Mouse (Mus musculus): ENCODE results near the gene Ccdc22. TPM values are rescaled to one million over a fixed set of nuclear protein-coding genes. Genes with fewer than 3 reads are reported as not detected.

Gene Ccdc22
- polyA plus RNA-seq, 1 experiment from 2014 or later, result 35.8 TPM

- H3K4me3 ChIP-seq, result no peak overlapping the region
- H3K36me3 ChIP-seq (replicated peaks), result no peaks in the 10 kb centered on the region
- no peaks in the 10 kb centered on the region for H3K27me3 ChIP-seq (ENCODE audit: poor library complexity, severe bottlenecking)
- 75% methylated on average over 7 of the region's 7 CpGs for WGBS
- H3K4me1 ChIP-seq, result peaks cover 20% of the 10 kb centered on the region
- no peak overlapping the region for H3K27ac ChIP-seq
- H3K9me3 ChIP-seq, result peaks cover 11% of the 10 kb centered on the region; the same call in 1 of the 2 replicates
- DNase-seq (ENCODE audit: extremely low spot score, low spot score), result no peak
Measured at GRCm38 (mm10) chrX:7570481-7571175, 34.7 kb downstream of the Ccdc22 start.

- peaks cover 7% of the 10 kb centered on the region for H3K4me1 ChIP-seq
- DNase-seq (ENCODE audit: extremely low spot score, low spot score), result no peak
- H3K4me3 ChIP-seq, result no peak overlapping the region
- H3K9me3 ChIP-seq, result no peaks in the 10 kb centered on the region
- WGBS, result 77% methylated on average over 9 of the region's 9 CpGs
- H3K36me3 ChIP-seq (replicated peaks), result no peaks in the 10 kb centered on the region
- H3K27me3 ChIP-seq (ENCODE audit: poor library complexity, severe bottlenecking), result no peaks in the 10 kb centered on the region
- H3K27ac ChIP-seq, result no peak overlapping the region
Measured at GRCm38 (mm10) chrX:7567491-7567890, 37.8 kb downstream of the Ccdc22 start.

GRCm38 (mm10) chrX:7566352-7566751 lies 39.0 kb downstream of the Ccdc22 start:
- peaks cover 4% of the 10 kb centered on the region; the same call in 1 of the 2 replicates for H3K4me1 ChIP-seq
- H3K4me3 ChIP-seq, result no peak overlapping the region
- H3K9me3 ChIP-seq, result no peaks in the 10 kb centered on the region
- WGBS, result 88% methylated on average over 6 of the region's 6 CpGs
- no peaks in the 10 kb centered on the region for H3K36me3 ChIP-seq (replicated peaks)
- no peaks in the 10 kb centered on the region for H3K27me3 ChIP-seq (ENCODE audit: poor library complexity, severe bottlenecking)
- no peak for DNase-seq (ENCODE audit: extremely low spot score, low spot score)
- H3K27ac ChIP-seq, result no peak overlapping the region

- DNase-seq (ENCODE audit: extremely low spot score, low spot score), result no peak
- no peak overlapping the region for H3K27ac ChIP-seq
- H3K27me3 ChIP-seq (ENCODE audit: poor library complexity, severe bottlenecking), result no peaks in the 10 kb centered on the region
- WGBS, result 27% methylated on average over 2 of the region's 2 CpGs
- H3K4me3 ChIP-seq, result no peak overlapping the region
- H3K9me3 ChIP-seq, result no peaks in the 10 kb centered on the region; the same call in 1 of the 2 replicates
- peaks cover 10% of the 10 kb centered on the region; the same call in 1 of the 2 replicates for H3K36me3 ChIP-seq (replicated peaks)
- no peaks in the 10 kb centered on the region for H3K4me1 ChIP-seq
Measured at GRCm38 (mm10) chrX:7563076-7563475, 42.2 kb downstream of the Ccdc22 start.

GRCm38 (mm10) chrX:7553474-7553873 lies 51.8 kb downstream of the Ccdc22 start:
- Histone ChIP-seq H3K27ac (no peak overlapping the region), H3K36me3 (replicated peaks) (no peaks in the 10 kb centered on the region), H3K4me1 (peaks cover 4% of the 10 kb centered on the region; the same call in 1 of the 2 replicates), H3K4me3 (no peak overlapping the region), H3K9me3 (no peaks in the 10 kb centered on the region), H3K27me3 (ENCODE audit: poor library complexity, severe bottlenecking) (no peaks in the 10 kb centered on the region)
- no peak for DNase-seq (ENCODE audit: extremely low spot score, low spot score)
- WGBS, result 93% methylated on average over 4 of the region's 4 CpGs

Other genes starting within 250 kb of the Ccdc22 start
- gene Usp27x, start 229.7 kb downstream of the Ccdc22 start, polyA plus RNA-seq (2016; fragmentation: Nextera tagmentation; extraction: Ambion mirVana), result 0.58 and 0.88 TPM in 2 replicates
- 0.09 TPM in 2 replicates for gene Foxp3, start 31.9 kb downstream of the Ccdc22 start, polyA plus RNA-seq (2016; fragmentation: Nextera tagmentation; extraction: Ambion mirVana)
- 1.3 and 1.6 TPM in 2 replicates for gene Ppp1r3f, start 31.2 kb downstream of the Ccdc22 start, polyA plus RNA-seq (2016; fragmentation: Nextera tagmentation; extraction: Ambion mirVana)
- 0.02 TPM in 1 of 2 replicates, not detected in the other for gene Cacna1f, start 1.6 kb upstream of the Ccdc22 start, polyA plus RNA-seq (2016; fragmentation: Nextera tagmentation; extraction: Ambion mirVana)
- 9.2 and 11.6 TPM in 2 replicates for gene Syp, start 33.0 kb upstream of the Ccdc22 start, polyA plus RNA-seq (2016; fragmentation: Nextera tagmentation; extraction: Ambion mirVana)
- 3.2 and 3.6 TPM in 2 replicates for gene Prickle3, start 51.7 kb upstream of the Ccdc22 start, polyA plus RNA-seq (2016; fragmentation: Nextera tagmentation; extraction: Ambion mirVana)
- gene Plp2, start 65.9 kb upstream of the Ccdc22 start, polyA plus RNA-seq (2016; fragmentation: Nextera tagmentation; extraction: Ambion mirVana), result 49.7 and 50.4 TPM in 2 replicates
- 0.10 TPM in 1 of 2 replicates, not detected in the other for gene Magix, start 75.7 kb upstream of the Ccdc22 start, polyA plus RNA-seq (2016; fragmentation: Nextera tagmentation; extraction: Ambion mirVana)
- 44.4 and 46.1 TPM in 2 replicates for gene Gpkow, start 91.6 kb upstream of the Ccdc22 start, polyA plus RNA-seq (2016; fragmentation: Nextera tagmentation; extraction: Ambion mirVana)
- gene Wdr45, start 108.8 kb upstream of the Ccdc22 start, polyA plus RNA-seq (2016; fragmentation: Nextera tagmentation; extraction: Ambion mirVana), result 16.3 and 20.0 TPM in 2 replicates
- gene Gm45208, start 116.7 kb upstream of the Ccdc22 start, polyA plus RNA-seq (2016; fragmentation: Nextera tagmentation; extraction: Ambion mirVana), result 0.47 TPM in 1 of 2 replicates, not detected in the other
- 76.5 and 78.4 TPM in 2 replicates for gene Praf2, start 122.9 kb upstream of the Ccdc22 start, polyA plus RNA-seq (2016; fragmentation: Nextera tagmentation; extraction: Ambion mirVana)
- 14.5 and 19.3 TPM in 2 replicates for gene Ccdc120, start 145.4 kb upstream of the Ccdc22 start, polyA plus RNA-seq (2016; fragmentation: Nextera tagmentation; extraction: Ambion mirVana)
- gene Tfe3, start 157.0 kb upstream of the Ccdc22 start, polyA plus RNA-seq (2016; fragmentation: Nextera tagmentation; extraction: Ambion mirVana), result 25.3 and 29.3 TPM in 2 replicates
- gene Gripap1, start 184.2 kb upstream of the Ccdc22 start, polyA plus RNA-seq (2016; fragmentation: Nextera tagmentation; extraction: Ambion mirVana), result 45.6 TPM in 2 replicates
- gene Kcnd1, start 216.8 kb upstream of the Ccdc22 start, polyA plus RNA-seq (2016; fragmentation: Nextera tagmentation; extraction: Ambion mirVana), result 0.87 and 1.0 TPM in 2 replicates
- gene Otud5, start 235.8 kb upstream of the Ccdc22 start, polyA plus RNA-seq (2016; fragmentation: Nextera tagmentation; extraction: Ambion mirVana), result 40.3 and 40.8 TPM in 2 replicates

All from forebrain, embryonic 10.5 days (tissue).